Mouse (Mus musculus): Measurements from ENCODE around the gene Ms4a10. TPM values are rescaled to one million over a fixed set of nuclear protein-coding genes. Genes with fewer than 3 reads are reported as not detected.

Gene Ms4a10
- polyA plus RNA-seq, 1 experiment, result 2.2 TPM

GRCm38 (mm10) chr19:10937110-10937563 is 37.3 kb downstream of the Ms4a10 start, which contains the start of gene Ptgdr2:
Gene Ptgdr2 (plus strand): TSS chr19:10937160.
- no peaks in the 10 kb centered on the region for H3K36me3 ChIP-seq (ENCODE audit: control insufficient read depth, insufficient read depth, low read length)
- H3K4me3 ChIP-seq (ENCODE audit: control insufficient read depth, low read depth, low read length), result no peak within 1 kb of the TSS
- no peaks in the 10 kb centered on the region for H3K27me3 ChIP-seq (ENCODE audit: control insufficient read depth, insufficient read depth, low read length)
- TF ChIP-seq CTCF (IDR thresholded peaks at IDR 0.05; ENCODE audit: control insufficient read depth, insufficient read depth, insufficient replicate concordance, low read depth, low read length) (no peak), POLR2A (IDR thresholded peaks at IDR 0.05; ENCODE audit: control insufficient read depth, low read depth, low read length) (no peak)
- no peak within 1 kb of the TSS for H3K27ac ChIP-seq (ENCODE audit: control insufficient read depth, insufficient read depth, low read depth, low read length)
- H3K4me1 ChIP-seq (ENCODE audit: control insufficient read depth, insufficient read depth, low read length), result peaks cover 11% of the 10 kb centered on the region

- TF ChIP-seq CTCF (IDR thresholded peaks at IDR 0.05; ENCODE audit: control insufficient read depth, insufficient read depth, insufficient replicate concordance, low read depth, low read length), result no peak
- no peak for TF ChIP-seq POLR2A (IDR thresholded peaks at IDR 0.05; ENCODE audit: control insufficient read depth, low read depth, low read length)
- H3K27me3 ChIP-seq (ENCODE audit: control insufficient read depth, insufficient read depth, low read length), result no peaks in the 10 kb centered on the region
These were observed 38.4 kb downstream of the Ms4a10 start for GRCm38 (mm10) chr19:10936077-10936476.

GRCm38 (mm10) chr19:10935029-10935428 is 39.4 kb downstream of the Ms4a10 start:
- Histone ChIP-seq H3K4me1 (ENCODE audit: control insufficient read depth, insufficient read depth, low read length) (peaks cover under 1% of the 10 kb centered on the region; the same call in 1 of the 2 replicates), H3K4me3 (ENCODE audit: control insufficient read depth, low read depth, low read length) (no peak overlapping the region), H3K36me3 (ENCODE audit: control insufficient read depth, insufficient read depth, low read length) (no peaks in the 10 kb centered on the region), H3K27me3 (ENCODE audit: control insufficient read depth, insufficient read depth, low read length) (no peaks in the 10 kb centered on the region), H3K27ac (ENCODE audit: control insufficient read depth, insufficient read depth, low read depth, low read length) (no peak overlapping the region)
- TF ChIP-seq POLR2A (IDR thresholded peaks at IDR 0.05; ENCODE audit: control insufficient read depth, low read depth, low read length) (no peak), CTCF (IDR thresholded peaks at IDR 0.05; ENCODE audit: control insufficient read depth, insufficient read depth, insufficient replicate concordance, low read depth, low read length) (no peak)

More at GRCm38 (mm10) chr19:10936077-10936476, 38.4 kb downstream of the Ms4a10 start:
- H3K4me3 ChIP-seq (ENCODE audit: control insufficient read depth, low read depth, low read length), result no peak overlapping the region
- H3K4me1 ChIP-seq (ENCODE audit: control insufficient read depth, insufficient read depth, low read length), result peaks cover 11% of the 10 kb centered on the region
- H3K36me3 ChIP-seq (ENCODE audit: control insufficient read depth, insufficient read depth, low read length), result no peaks in the 10 kb centered on the region
- H3K27ac ChIP-seq (ENCODE audit: control insufficient read depth, insufficient read depth, low read depth, low read length), result no peak overlapping the region

DNA sequence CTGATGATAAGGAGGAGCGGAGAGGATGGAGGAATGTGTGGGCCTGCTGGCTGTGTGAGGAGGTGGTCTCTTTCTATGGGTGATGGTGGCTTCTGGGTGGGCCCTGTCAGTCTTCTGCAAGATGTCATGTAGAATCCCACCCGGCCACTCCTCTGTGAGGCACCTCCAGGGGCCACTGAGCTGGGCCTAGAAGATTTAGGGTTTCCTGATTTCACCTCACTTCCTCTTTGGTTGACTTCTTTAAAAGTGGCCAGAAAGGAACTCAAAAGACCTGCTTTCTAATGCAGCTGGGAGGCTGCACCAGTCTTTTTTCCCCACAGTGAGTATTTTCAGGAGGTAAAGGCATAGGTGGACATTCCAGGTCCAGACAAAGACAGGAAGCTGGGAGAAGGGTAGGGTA is 43.8 kb downstream of the Ms4a10 start:
- H3K4me1 ChIP-seq (ENCODE audit: control insufficient read depth, insufficient read depth, low read length), result no peaks in the 10 kb centered on the region
- H3K27ac ChIP-seq (ENCODE audit: control insufficient read depth, insufficient read depth, low read depth, low read length), result no peak overlapping the region
- H3K36me3 ChIP-seq (ENCODE audit: control insufficient read depth, insufficient read depth, low read length), result no peaks in the 10 kb centered on the region
- no peaks in the 10 kb centered on the region for H3K27me3 ChIP-seq (ENCODE audit: control insufficient read depth, insufficient read depth, low read length)
- H3K4me3 ChIP-seq (ENCODE audit: control insufficient read depth, low read depth, low read length), result no peak overlapping the region
- no peak for TF ChIP-seq POLR2A (IDR thresholded peaks at IDR 0.05; ENCODE audit: control insufficient read depth, low read depth, low read length)
- no peak for TF ChIP-seq CTCF (IDR thresholded peaks at IDR 0.05; ENCODE audit: control insufficient read depth, insufficient read depth, insufficient replicate concordance, low read depth, low read length)

- Histone ChIP-seq H3K36me3 (ENCODE audit: control insufficient read depth, insufficient read depth, low read length) (no peaks in the 10 kb centered on the region), H3K4me3 (ENCODE audit: control insufficient read depth, low read depth, low read length) (no peak overlapping the region), H3K27me3 (ENCODE audit: control insufficient read depth, insufficient read depth, low read length) (no peaks in the 10 kb centered on the region), H3K4me1 (ENCODE audit: control insufficient read depth, insufficient read depth, low read length) (no peaks in the 10 kb centered on the region), H3K27ac (ENCODE audit: control insufficient read depth, insufficient read depth, low read depth, low read length) (no peak overlapping the region)
- no peak for TF ChIP-seq CTCF (IDR thresholded peaks at IDR 0.05; ENCODE audit: control insufficient read depth, insufficient read depth, insufficient replicate concordance, low read depth, low read length)
- TF ChIP-seq POLR2A (IDR thresholded peaks at IDR 0.05; ENCODE audit: control insufficient read depth, low read depth, low read length), result no peak
These were observed 47.8 kb downstream of the Ms4a10 start for GRCm38 (mm10) chr19:10926666-10927065.

GRCm38 (mm10) chr19:10926123-10926621 is 48.3 kb downstream of the Ms4a10 start:
- Histone ChIP-seq H3K27me3 (ENCODE audit: control insufficient read depth, insufficient read depth, low read length) (no peaks in the 10 kb centered on the region), H3K4me3 (ENCODE audit: control insufficient read depth, low read depth, low read length) (no peak overlapping the region), H3K4me1 (ENCODE audit: control insufficient read depth, insufficient read depth, low read length) (no peaks in the 10 kb centered on the region), H3K27ac (ENCODE audit: control insufficient read depth, insufficient read depth, low read depth, low read length) (no peak overlapping the region), H3K36me3 (ENCODE audit: control insufficient read depth, insufficient read depth, low read length) (no peaks in the 10 kb centered on the region)
- TF ChIP-seq CTCF (IDR thresholded peaks at IDR 0.05; ENCODE audit: control insufficient read depth, insufficient read depth, insufficient replicate concordance, low read depth, low read length) (no peak), POLR2A (IDR thresholded peaks at IDR 0.05; ENCODE audit: control insufficient read depth, low read depth, low read length) (no peak)

DNA sequence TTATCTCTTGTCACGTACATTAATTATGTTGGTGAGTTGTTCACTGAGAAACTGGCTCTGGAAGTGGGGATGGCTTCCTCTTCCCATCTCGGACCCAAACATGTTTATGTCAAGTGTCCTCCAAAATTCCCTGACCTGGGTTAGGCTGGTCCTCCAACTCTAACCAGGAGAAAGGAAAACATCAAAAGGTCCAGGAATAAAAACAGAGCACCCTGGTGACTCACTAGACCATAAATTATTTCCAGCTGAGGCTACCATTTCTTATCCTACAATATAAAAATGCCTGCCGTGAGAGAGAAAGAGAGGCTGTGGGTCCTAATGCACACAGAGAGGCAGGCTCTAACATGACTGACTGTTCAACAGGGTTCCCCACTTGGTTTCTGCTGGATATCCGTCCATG is 50.2 kb downstream of the Ms4a10 start:
- Histone ChIP-seq H3K36me3 (ENCODE audit: control insufficient read depth, insufficient read depth, low read length) (no peaks in the 10 kb centered on the region), H3K4me1 (ENCODE audit: control insufficient read depth, insufficient read depth, low read length) (no peaks in the 10 kb centered on the region), H3K27me3 (ENCODE audit: control insufficient read depth, insufficient read depth, low read length) (no peaks in the 10 kb centered on the region), H3K27ac (ENCODE audit: control insufficient read depth, insufficient read depth, low read depth, low read length) (no peak overlapping the region), H3K4me3 (ENCODE audit: control insufficient read depth, low read depth, low read length) (no peak overlapping the region)
- TF ChIP-seq CTCF (IDR thresholded peaks at IDR 0.05; ENCODE audit: control insufficient read depth, insufficient read depth, insufficient replicate concordance, low read depth, low read length) (no peak), POLR2A (IDR thresholded peaks at IDR 0.05; ENCODE audit: control insufficient read depth, low read depth, low read length) (no peak)

All from testis, adult 2 months (tissue).